Comparison of ENCODE assay signal across 8 mouse cellular contexts in the genomic region with DNA sequence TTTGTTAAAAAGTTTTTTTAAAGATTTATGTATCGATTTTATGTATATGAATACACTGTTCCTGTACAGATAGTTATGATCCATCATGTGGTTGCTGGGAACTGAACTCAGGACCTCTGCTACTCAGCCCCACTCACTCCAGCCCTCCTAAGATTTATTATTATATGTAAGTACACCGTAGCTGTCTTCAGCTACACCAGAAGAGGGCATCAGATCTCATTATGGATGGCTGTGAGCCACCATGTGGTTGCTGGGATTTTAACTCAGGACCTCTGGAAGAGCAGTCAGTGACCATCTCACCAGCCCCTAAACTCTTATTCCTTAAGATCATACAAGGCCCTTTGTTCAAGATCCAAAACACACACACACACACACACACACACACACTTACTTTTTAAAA. TPM values are rescaled to one million over a fixed set of nuclear protein-coding genes. Genes with fewer than 3 reads are reported as not detected.
A peak's percentile ranks its signal among the peaks of the same experiment; 100 is the strongest.
DNase-seq lines count a peak whose midpoint lies in the region; ATAC-seq and TF ChIP-seq lines count a peak whose summit lies in the region.
"Not testable (repeated sequence)": the region's sequence is repeated elsewhere in the genome, so short reads cannot be mapped to it uniquely, and the experiment has no call there.

No protein-coding gene starts in this region.

- CTCF ChIA-PET in Patski (lab: Charles Lee), result not testable (repeated sequence)

- POLR2A ChIA-PET in Patski (lab: Charles Lee), result not testable (repeated sequence)

- not testable (repeated sequence) for ATAC-seq in Patski; intestine, postnatal 0 days; lung, postnatal 0 days; stomach, postnatal 0 days (ENCODE audit: low FRiP score, low TSS enrichment)

- not testable (repeated sequence) for H3K9ac ChIP-seq in intestine, postnatal 0 days (ENCODE audit: low read depth, low read length); lung, postnatal 0 days (replicated peaks; ENCODE audit: low read depth); stomach, postnatal 0 days (ENCODE audit: low read length)

- not testable (repeated sequence) for H3K4me2 ChIP-seq in intestine, postnatal 0 days (replicated peaks; ENCODE audit: low read depth); lung, postnatal 0 days (replicated peaks; ENCODE audit: low read depth, low read length); stomach, postnatal 0 days (replicated peaks; ENCODE audit: low read depth)

- TF ChIP-seq EP300 in lung, postnatal 0 days (IDR thresholded peaks at IDR 0.05); stomach, postnatal 0 days (optimal IDR thresholded peaks at IDR 0.05): not testable (repeated sequence)

- peak; percentile 26 for DNase-seq in 3134 (ENCODE audit: extremely low read depth, insufficient read length, low spot score)
- not testable (repeated sequence) for DNase-seq in Patski (ENCODE audit: low read depth, low spot score); left cerebral cortex, adult 2 months (ENCODE audit: extremely low spot score in 1 of 2, low spot score in 2 of 2); lung, postnatal 0 days (ENCODE audit: low spot score); stomach, postnatal 0 days (ENCODE audit: low spot score)
- DNase-seq in heart, adult 11 months, result peak; percentile 7

- not testable (repeated sequence) for H3K4me3 ChIP-seq in E14TG2a.4 (replicated peaks; ENCODE audit: low read length); intestine, postnatal 0 days (ENCODE audit: low read depth, low read length); left cerebral cortex, adult 2 months; lung, postnatal 0 days (ENCODE audit: low read depth, low read length); stomach, postnatal 0 days (ENCODE audit: low read depth, low read length)

- not testable (repeated sequence) for H3K9me3 ChIP-seq in E14TG2a.4 (ENCODE audit: low read length); intestine, postnatal 0 days (ENCODE audit: control insufficient read depth); lung, postnatal 0 days (ENCODE audit: low read length); stomach, postnatal 0 days (ENCODE audit: control insufficient read depth, low read length)

- in situ Hi-C loops in Patski (cut with MboI; ENCODE audit: low pct_unique_long_range_greater_than_20kb), result not testable (repeated sequence)

- peaks cover 38% of the 10 kb centered on the region for H3K36me3 ChIP-seq in E14TG2a.4 (ENCODE audit: insufficient read depth, low read length)
- H3K36me3 ChIP-seq in intestine, postnatal 0 days (ENCODE audit: control insufficient read depth, insufficient read depth); lung, postnatal 0 days (ENCODE audit: insufficient read depth, low read length); stomach, postnatal 0 days (ENCODE audit: control insufficient read depth, insufficient read depth, low read length): not testable (repeated sequence)

- H3K4me1 ChIP-seq in E14TG2a.4 (replicated peaks; ENCODE audit: low read depth, low read length), result peaks cover 66% of the 10 kb centered on the region
- not testable (repeated sequence) for H3K4me1 ChIP-seq in intestine, postnatal 0 days (replicated peaks; ENCODE audit: control insufficient read depth, insufficient read depth, low read length); lung, postnatal 0 days (ENCODE audit: insufficient read depth, low read depth, low read length); stomach, postnatal 0 days (replicated peaks; ENCODE audit: control insufficient read depth, insufficient read depth)

- not testable (repeated sequence) for H3K27ac ChIP-seq in intestine, postnatal 0 days (ENCODE audit: low read depth, low read length); left cerebral cortex, adult 2 months; lung, postnatal 0 days (ENCODE audit: low read length); stomach, postnatal 0 days (replicated peaks)

- WGBS in intestine, postnatal 0 days, result 75% methylated on average over 2 of the region's 2 CpGs
- WGBS in lung, postnatal 0 days, result 74% methylated on average over 2 of the region's 2 CpGs
- WGBS in stomach, postnatal 0 days, result 66% methylated on average over 2 of the region's 2 CpGs

- TF ChIP-seq CTCF in E14TG2a.4 (conservative IDR thresholded peaks at IDR 0.05; ENCODE audit: low read length) (peak; percentile 10), Patski (IDR thresholded peaks at IDR 0.05) (peak; percentile 49)
- peak; percentile 53 for TF ChIP-seq CTCF in intestine, postnatal 0 days (IDR thresholded peaks at IDR 0.05; ENCODE audit: low read depth)
- peak; percentile 13; the same call in 1 of the 2 replicates for TF ChIP-seq CTCF in left cerebral cortex, adult 2 months (IDR thresholded peaks at IDR 0.05)
- peak; percentile 41 for TF ChIP-seq CTCF in lung, postnatal 0 days (IDR thresholded peaks at IDR 0.05)
- TF ChIP-seq CTCF in stomach, postnatal 0 days (IDR thresholded peaks at IDR 0.05; ENCODE audit: low read depth), result peak; percentile 51

- H3K27me3 ChIP-seq in E14TG2a.4 (ENCODE audit: insufficient read depth, low read length); Patski; intestine, postnatal 0 days (replicated peaks; ENCODE audit: control insufficient read depth, insufficient read depth, low read length); lung, postnatal 0 days (replicated peaks; ENCODE audit: insufficient read depth, low read length); stomach, postnatal 0 days (ENCODE audit: control insufficient read depth, insufficient read depth, low read length): not testable (repeated sequence)

- intact Hi-C loops in left cerebral cortex, adult 2 months (cut with DNase I), result not testable (repeated sequence)

RNA-seq across cellular contexts. Expression of gene Npepps, which starts 10.4 kb away (rescaled TPM):
- polyA plus RNA-seq in Patski (2021), result 114 TPM
- polyA plus RNA-seq in intestine, postnatal 0 days (2015; fragmentation: Nextera tagmentation; extraction: Ambion mirVana), result 41.9 and 54.7 TPM in 2 replicates
- 100 to 1,000 TPM; 142 to 143 TPM for total RNA-seq in left cerebral cortex, adult 2 months (2021)
- 47.5 and 54.3 TPM in 2 replicates for polyA plus RNA-seq in lung, postnatal 0 days (2015; fragmentation: Nextera tagmentation; extraction: Ambion mirVana)
- polyA plus RNA-seq in stomach, postnatal 0 days (2015; fragmentation: Nextera tagmentation; extraction: Ambion mirVana), result 43.4 and 52.8 TPM in 2 replicates

RNA-seq across cellular contexts. Expression of gene Mrpl45, which starts 45.5 kb away (rescaled TPM):
- 43.5 TPM for polyA plus RNA-seq in Patski (2021)
- polyA plus RNA-seq in intestine, postnatal 0 days (2015; fragmentation: Nextera tagmentation; extraction: Ambion mirVana), result 40.2 and 40.5 TPM in 2 replicates
- 10 to 100 TPM; 26.4 to 28.2 TPM for total RNA-seq in left cerebral cortex, adult 2 months (2021)
- polyA plus RNA-seq in lung, postnatal 0 days (2015; fragmentation: Nextera tagmentation; extraction: Ambion mirVana), result 19.2 and 22.4 TPM in 2 replicates
- polyA plus RNA-seq in stomach, postnatal 0 days (2015; fragmentation: Nextera tagmentation; extraction: Ambion mirVana), result 28.2 and 28.8 TPM in 2 replicates
